Mouse (Mus musculus) kidney, postnatal 25 days (tissue): ENCODE data around the gene Ppp1r15b.
A peak's percentile ranks its signal among the peaks of the same experiment; 100 is the strongest.

Experiments used
- DNase-seq, 2 experiments: peaks; one replicate each; pipeline ENCODE4 v3.0.0; 2021; ENCODE audit warnings: mixed read lengths in 2 of 2

The Ppp1r15b gene

DNA sequence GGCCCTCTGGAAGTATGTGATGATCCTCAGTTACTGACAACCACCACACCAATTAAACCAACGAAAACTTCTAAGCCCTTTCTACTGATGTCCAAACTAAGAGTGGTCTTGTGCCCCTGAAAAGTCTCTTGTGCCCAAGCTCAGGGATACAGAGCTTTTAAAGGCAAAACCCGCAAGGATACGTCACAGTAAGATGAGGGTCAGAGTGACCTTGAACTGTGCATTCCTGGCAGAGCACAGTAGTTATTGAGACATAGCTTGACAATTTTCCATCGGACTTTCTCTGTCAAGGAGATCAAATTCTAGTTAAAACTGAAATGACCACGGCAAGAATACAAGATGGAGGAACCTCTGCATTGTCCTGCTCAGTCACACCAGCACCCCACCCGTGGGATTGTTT lies 9.7 kb upstream of the Ppp1r15b start:
- DNase-seq = no peak

DNA sequence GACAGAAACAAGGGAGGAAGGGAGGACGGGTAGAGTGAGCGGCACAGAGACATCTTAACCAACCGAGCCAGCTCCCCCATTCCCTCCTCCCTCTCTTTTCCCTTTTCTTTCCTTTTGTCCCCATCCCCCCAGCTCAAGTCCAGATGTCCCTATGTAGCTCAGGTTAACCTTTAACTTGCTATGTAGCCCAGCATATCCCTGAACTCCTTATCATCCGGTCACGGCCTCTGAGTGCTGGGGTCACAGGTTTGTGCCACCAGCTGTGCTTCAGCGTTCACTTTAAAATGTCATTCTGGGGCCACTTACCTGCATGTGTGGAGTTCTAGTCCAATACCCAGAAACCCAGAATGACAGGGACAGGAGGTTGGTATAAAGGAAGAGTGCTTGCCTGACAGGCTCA lies 6.8 kb upstream of the Ppp1r15b start:
- DNase-seq = peak; percentile 13 to 53

DNA sequence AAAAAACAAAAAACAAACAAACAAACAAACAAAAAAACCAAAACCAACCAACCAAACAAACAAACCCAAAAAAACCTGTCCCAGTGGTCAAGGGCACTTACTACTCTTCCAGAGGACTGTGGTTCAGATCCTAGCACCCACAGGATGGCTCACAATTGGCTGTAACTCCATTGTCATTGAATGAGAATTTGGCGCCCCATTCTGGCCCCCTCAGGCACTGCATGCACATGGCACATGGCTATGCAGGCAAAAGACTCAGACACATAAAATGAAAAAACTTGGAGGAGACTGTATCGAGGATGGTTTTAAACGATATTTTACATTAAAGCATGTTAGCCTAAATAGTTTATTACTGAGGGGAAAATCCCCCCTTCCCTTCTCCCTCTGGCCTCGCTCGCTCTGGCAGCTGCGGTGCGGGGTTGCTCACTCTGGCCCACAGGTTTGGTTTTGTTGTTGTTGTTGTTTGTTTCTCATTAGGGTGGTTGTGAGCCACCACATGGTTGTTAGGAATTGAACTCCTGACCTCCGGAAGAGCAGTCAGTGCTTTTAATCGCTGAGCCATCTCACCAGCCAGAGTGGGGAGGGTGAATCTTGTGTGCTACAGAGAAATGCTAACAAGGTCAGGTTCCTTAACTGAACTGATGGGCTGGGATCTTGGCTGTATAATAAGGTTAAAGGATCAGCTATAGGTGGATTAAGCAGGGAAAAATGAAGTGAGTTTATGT lies 5.1 kb upstream of the Ppp1r15b start:
- DNase-seq = peak in 1 of 2 experiments; percentile 33

DNA sequence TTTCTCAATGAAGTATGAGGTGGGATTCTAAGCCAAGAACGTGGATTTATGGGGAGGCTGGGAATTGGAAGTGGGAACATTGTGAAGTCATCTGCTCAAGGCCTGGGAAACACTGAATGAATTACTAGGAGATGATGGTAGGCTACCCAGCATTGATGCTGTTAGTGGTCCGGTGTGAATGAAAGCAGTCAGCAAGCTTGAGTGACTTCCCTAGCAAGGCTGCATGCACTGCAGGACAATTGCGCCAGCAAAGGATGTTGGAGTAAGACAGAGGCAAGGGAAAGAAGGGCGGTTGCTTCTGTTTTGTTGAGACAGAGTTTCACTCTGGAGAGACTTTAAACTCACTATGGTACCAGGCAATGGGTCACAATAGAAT lies 4.6 kb upstream of the Ppp1r15b start:
- peak in 1 of 2 experiments; percentile 23 for DNase-seq

DNA sequence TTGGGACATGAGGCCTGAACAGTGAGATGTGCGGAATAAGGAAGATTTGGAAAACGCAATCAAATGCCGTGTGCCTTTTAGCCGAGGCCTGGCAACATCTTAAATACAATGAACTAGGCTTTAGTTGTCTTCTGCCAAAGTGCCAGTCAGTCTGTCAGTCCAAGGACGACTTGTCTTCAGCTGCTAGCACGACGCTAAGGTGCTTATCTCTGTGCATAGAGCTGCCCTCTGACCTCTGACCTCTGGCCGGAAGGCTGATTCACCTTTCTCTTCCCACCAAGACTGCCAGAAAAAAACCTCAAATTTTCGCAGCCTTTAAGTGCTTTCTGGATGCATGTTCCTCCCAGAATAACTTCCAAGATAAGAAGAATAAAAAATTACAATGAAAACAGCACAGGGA lies 3.6 kb upstream of the Ppp1r15b start:
- DNase-seq = peak in 1 of 2 experiments; percentile 28

DNA sequence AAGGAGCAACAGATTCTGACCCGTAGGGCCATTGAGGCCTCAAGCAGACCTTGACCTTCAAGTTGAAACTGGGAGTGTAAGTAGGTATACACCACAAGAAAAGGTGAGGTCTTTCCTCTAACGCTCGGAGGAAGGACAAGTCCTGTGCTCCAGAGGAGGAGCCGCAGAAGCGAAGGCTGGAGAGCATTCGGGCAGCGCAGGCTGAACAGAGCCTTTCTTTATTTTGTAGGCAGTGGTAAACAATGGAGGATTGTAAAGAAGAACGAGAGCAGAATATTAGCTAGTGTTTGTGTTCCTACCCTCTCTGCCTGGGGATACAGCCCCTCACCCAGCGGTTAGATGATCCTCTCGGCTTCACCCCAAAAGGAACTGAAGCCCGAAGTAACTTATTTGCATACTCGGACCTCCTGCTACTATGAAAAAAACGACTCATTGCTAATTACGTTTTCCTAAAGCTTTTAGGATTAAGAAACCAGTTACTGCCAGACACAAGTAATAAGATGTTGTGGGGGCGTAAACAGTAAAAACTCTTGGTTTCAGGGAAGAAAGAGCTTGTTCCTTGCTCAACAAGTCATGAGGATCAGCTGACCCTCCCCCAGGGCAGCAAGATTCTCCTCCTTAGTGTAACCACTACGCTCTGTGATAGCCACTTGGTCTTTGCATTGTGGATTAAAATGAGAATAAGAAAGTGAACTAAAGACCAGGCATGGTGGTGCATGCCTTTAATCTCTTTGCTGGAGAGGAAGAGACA lies 1.3 kb upstream of the Ppp1r15b start:
- peak in 1 of 2 experiments; percentile 37 for DNase-seq

DNA sequence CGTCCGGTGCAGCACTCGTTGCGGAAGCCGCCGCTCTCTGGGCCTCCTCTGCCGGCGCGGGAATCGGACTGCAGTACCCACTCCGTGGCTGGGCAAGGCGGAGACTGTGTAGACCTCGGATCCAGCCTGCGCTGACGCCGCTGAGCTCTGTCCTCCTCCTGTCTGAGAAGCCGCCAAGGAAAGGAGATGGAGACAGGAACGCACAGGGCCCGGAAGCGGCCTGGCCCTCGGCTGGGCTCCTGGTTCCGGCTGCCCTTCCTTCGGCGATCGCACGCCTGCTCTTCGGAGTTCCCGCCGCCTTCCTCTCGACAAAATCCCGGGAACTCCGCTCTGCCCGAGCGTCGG lies 590 bp downstream of the Ppp1r15b start:
- no peak for DNase-seq

DNA sequence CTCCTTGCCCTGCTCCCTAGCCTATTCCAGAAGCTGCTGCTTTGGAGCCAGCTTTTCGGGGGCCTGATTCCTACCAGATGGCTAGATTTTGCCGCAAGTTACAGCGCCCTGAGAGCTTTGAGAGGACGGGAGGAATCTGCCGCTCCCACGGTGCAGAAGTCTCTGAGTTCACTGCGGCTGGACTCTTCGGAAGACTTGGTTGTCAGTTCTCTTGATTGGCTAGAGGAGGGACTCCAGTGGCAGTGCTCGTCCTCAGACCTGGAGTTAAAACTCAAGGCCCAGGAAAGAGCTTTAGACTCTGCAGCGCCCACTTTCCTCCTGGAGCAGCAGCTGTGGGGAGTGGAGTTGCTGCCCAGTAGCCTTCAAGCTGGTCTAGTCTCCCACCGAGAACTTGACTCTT lies 993 bp downstream of the Ppp1r15b start:
- DNase-seq = peak; percentile 31 to 57

DNA sequence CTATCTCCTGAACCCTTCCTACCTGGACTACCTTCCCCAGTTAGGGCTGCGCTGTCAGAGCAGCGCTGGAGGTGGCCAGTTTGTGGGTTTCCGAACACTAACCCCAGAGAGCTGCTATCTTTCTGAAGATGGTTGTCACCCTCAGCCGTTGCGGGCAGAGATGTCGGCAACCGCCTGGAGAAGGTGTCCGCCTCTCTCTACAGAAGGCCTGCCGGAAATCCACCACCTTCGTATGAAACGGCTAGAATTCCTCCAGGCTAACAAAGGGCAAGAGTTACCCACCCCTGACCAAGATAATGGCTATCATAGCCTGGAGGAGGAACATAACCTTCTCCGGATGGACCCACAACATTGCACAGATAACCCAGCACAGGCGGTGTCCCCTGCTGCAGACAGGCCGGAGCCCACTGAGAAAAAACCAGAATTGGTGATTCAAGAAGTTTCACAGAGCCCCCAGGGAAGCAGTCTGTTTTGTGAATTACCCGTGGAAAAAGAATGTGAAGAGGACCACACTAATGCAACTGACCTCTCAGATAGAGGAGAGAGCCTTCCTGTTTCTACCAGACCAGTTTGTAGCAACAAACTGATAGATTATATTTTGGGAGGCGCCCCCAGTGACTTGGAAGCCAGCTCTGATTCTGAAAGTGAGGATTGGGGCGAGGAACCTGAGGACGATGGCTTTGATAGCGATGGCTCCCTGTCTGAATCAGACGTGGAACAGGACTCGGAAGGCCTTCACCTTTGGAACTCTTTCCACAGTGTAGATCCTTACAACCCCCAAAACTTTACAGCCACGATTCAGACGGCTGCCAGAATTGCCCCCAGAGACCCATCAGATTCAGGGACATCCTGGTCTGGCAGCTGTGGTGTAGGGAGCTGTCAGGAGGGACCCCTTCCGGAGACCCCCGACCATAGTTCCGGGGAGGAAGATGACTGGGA lies 1.7 kb downstream of the Ppp1r15b start:
- DNase-seq = peak in 1 of 2 experiments; percentile 36

DNA sequence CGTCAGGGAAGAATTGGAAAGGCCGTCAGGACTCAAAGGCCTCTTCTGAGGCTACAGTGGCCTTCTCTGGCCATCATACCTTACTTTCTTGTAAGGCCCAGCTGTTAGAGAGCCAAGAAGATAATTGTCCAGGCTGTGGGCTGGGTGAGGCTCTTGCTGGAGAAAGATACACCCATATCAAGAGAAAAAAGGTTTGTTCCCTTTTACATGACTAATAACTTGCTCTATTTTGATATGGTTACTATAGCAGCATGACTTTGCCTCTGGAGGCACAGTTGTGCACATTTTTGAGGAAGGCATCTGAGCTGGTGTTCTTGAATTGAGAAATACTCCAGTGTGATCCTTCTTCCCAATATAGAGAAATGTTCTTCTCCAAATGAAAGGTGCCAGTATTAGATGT lies 2.5 kb downstream of the Ppp1r15b start:
- DNase-seq = peak in 1 of 2 experiments; percentile 29

DNA sequence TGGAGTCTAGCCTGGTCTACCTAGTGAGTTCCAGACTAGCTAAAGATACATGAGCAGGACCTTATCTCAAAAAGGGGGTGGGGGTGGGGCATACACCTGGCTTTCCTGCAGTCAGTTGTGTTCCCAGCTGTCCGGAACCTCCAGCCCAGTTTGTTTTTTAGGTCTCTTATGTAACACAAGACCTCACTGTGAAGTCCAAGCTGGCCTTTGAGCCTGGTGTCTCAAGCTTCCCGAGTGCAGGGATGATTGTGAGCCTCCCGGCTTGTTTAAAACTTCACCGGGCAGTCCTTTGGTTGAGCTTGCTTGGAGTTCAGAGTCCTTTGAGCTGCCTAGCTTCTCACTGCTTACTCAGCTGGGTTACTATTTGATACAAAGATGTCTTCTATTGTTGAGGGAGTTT lies 3.1 kb downstream of the Ppp1r15b start:
- DNase-seq = peak; percentile 68 to 88

DNA sequence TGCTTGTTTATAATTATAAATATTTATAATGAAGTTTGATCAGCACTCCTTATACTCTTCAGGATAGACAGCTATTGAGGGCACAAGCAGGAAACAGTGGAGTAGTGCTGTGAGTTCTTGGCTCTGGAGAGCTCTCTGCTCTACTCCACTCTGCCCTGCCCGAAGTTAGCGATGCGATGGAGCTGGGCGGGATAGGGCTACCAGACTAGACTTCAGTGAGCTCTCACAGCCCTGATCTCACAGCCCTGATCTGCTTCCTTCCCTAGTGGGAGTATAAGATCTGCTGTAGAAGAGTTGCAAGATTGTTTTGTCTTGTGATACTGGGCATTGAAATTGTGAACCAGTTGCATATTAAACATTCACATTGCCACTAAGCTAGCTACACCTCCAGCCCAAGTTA lies 3.9 kb downstream of the Ppp1r15b start:
- peak; percentile 24 to 53 for DNase-seq

DNA sequence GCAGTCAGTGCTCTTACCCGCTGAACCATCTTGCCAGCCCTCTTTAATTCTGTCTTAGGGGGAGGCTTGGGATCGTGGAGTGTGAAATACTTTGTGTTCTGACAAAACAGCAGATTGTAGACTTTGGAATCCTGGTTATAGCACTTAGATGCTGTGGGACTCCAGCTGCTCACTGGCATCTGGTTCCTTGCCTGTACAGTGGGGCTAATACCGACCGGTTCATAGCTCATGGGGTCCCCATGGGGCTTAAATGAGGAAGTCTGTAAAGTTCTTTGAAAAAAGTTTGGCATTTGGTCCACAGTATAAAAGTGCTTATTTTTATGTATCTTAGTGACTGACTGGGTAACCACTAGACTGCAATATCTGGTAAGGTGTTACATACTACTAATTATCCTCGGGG lies 4.9 kb downstream of the Ppp1r15b start:
- DNase-seq = peak in 1 of 2 experiments; percentile 33

DNA sequence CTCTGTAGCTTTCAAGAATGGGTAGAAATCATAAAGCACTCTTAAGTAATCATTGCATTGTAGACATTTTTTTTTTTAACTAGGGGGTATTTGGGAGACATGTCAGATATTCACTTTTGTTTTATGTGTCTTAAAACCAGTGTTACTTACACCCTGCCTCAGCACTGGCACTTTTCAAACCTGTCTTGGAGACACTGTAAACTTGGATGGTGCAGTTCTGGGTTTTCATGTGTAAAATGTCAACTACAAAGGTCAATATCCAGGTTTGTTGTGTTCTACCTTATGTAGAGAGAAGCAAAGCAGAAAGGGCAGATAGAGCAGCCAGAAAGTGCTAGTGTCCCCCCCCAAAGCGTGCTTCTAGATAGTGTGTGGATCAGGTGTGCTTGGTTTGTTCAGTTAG lies 7.5 kb downstream of the Ppp1r15b start:
- DNase-seq = no peak

DNA sequence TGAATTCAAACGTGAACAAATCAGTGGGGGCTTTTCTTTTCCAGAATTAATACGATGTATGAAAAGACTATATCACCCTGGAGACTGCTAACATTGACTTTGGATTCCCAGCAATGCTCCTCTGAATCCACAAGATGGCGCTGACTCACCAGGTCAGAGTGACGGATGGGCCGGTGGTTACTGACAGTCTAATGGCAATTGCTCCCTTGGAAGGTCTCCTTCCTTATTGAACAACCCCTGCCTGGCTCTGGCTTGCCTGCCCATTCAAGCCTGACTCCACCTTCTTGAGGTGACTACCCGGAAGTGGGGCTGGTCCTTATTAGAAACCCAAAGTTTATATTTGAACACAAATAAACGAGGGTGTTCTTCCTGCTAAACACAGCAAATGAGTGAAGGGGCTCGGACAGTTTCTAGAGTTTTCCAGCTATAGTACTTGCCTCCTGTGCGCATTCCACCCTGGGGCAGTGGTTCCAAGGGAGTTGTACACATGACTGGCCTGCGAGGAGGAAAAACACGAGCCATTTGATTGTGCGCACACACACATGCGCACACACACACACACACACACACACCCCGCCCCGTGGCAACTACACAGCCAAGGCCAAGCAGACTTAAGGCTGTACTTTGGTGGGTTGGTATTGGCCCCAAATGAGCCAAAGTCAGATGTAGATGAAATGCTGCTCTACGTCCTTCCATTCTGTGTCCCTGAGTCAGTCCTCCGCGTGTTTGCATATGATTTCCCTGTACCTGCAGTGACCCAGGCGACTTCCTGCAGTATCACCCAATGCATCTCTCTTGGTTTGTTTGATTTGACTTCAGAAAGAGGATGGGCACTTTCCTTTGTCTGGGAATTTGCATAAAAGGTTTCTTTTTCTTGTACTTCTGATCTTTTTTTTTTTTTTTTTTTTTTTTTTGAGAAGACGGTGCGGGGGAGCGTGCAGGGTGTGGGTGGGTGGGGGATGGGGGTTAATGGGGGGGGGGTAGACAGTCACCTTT lies 15.4 kb downstream of the Ppp1r15b start:
- DNase-seq = peak; percentile 64 to 72

DNA sequence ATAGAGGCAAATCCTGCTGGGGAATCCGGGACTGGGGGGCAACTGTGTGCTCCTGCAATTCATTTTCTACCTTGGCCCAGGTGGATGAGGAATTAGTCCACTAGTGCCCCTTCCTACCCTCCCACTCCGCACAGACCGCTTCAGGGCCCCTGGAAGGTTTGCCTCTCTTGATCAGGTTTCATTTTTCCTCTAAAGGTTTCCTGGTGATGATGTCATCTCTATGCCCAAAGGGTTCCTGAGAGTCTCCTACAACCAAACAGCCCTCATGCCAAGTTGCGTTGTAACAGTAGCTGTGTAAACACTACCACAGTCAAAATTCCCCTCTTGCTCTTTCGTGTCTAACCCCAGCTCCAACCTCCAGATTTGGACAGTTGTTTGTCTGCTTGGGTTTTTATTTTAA lies 16.4 kb downstream of the Ppp1r15b start:
- DNase-seq = no peak

DNA sequence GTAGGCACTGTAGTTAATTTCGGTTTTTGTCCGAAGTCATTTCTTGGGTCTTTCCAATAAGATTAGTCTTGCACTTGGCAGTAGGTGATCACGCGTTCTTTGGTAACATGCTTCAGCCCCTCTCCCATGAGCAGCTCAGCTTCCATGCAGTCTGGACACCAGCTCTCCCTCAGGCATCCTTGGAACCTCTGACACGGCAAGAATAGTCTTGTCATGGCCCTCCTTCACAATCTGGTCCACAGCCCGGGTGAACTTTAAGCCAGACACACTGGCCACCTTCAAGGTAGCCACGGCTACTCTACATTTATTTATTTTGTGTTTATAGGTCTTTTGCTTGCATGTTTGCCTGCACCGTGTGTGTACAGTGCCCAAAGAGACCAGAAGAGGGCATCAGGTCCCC lies 17.2 kb downstream of the Ppp1r15b start:
- DNase-seq = no peak

DNA sequence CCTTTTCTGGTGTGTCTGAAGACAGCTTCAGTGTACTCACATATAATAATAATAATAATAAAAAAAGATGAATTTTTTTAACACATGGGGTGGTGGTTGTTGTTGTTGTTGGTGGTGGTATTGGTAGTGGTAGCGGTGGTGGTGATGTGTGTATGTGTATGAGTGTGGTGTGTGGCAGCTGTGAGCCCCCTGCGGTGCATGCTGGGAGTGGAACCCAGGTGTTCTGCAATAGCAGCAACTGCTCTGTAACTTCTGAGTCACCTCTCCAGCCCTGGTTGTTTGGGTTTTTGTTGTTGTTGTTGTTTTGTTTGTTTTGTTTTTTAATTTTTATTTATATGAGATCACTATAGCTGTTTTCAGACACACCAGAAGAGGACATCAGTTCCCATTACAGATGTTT lies 19.6 kb downstream of the Ppp1r15b start:
- DNase-seq = no peak

DNA sequence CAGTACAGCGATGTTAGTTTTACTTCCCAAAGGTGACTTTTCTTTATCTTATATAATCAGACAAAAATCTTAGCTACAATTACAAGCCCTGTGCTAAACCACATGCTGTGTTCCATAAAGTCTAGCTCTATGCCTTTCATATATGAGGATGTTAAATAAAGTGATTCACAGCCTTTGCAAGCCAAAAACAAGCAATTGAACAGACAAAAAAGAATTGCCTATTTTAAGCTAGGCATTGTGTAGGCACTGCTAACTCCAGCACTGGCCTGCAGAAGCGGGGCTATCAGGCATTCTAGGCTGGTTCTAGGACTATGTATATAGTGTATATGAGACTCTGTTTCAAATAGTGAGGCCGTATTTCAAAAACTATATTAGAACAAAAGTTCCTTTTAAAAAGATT lies 21.3 kb downstream of the Ppp1r15b start:
- DNase-seq = no peak

DNA sequence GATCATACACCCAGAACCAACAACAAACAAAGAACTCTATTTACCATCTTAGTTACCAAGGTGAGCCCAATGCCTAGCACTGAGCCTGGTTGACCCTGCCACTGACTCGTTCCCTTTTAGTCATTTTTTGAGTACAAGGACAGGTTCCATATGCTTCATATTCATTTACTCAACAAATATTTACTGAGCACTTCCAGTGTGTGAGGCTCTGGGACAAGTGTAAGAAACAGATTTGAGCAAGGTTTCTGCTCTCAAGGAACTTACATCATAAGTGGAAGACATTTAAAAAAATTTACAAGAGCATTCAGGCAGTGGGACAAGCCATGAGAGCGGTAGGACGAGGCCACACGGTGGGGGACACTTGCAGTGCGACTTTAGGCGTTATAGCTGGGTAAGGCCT lies 24.3 kb downstream of the Ppp1r15b start:
- no peak for DNase-seq

DNA sequence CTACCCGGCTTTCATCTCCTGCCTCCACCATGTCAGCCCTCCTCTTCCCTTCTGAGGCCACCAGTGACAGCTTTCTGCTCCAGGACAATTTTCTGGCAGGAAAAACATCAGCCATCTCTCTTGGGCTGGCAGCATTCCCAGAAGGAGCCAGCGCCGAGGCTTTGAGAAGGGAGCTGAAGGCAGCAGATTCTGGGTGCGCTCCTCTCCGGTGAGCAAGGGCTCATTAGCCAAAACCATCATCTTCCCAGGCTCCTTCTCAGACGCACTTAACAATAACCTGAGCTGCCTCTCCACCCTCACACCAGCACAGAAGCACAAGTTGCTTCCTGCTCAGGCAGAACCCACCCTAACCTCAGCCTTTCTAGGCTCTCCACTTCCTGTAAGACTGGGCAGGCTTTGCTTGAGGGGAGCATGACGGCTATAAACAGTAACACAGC lies 28.2 kb downstream of the Ppp1r15b start:
- DNase-seq = peak; percentile 69 to 71

DNA sequence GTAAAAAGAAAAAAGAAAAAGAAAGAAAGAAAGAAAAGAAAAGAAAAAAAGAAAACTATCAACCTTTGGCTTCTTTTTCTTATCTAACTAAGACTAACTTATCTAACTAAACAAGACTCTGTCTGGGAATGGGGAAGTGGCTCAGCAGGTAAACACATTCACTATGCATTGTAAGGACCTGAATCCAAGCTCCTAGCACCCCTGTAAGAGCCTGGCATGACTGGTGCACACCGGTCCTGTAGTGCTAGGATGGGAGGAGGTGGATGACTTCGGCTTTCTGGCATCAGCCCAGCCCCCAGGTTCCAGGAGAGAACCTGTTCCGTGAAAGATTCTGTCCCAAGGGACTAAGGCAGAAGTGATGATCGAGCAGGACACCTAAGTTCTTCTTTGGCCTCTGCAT lies 30.6 kb downstream of the Ppp1r15b start:
- DNase-seq = peak; percentile 59 to 77
